Mouse (Mus musculus): Measurements from ENCODE around the gene Nudt5. TPM values are rescaled to one million over a fixed set of nuclear protein-coding genes. Genes with fewer than 3 reads are reported as not detected.

The Nudt5 gene
- total and polyA plus RNA-seq, 3 experiments = 20.7 to 118 (median 91.0) TPM

- Histone ChIP-seq H3K36me3 (replicated peaks) (peaks cover 73% of the 10 kb centered on the region), H3K27me3 (ENCODE audit: insufficient read depth, low read length) (no peaks in the 10 kb centered on the region), H3K4me1 (ENCODE audit: insufficient read depth, low read depth, low read length) (peaks cover 22% of the 10 kb centered on the region), H3K9me3 (replicated peaks) (no peaks in the 10 kb centered on the region), H3K4me3 (ENCODE audit: low read depth, low read length) (no peak overlapping the region)
- ATAC-seq (ENCODE audit: extremely low read depth, insufficient number of reproducible peaks, low FRiP score, poor library complexity, severe bottlenecking) (no peak), DNase-seq (ENCODE audit: low spot score) (no peak)
- no peak for TF ChIP-seq POLR2AphosphoS5 (IDR thresholded peaks at IDR 0.05; ENCODE audit: insufficient replicate concordance, low read depth, low read length)
- no peak for TF ChIP-seq CTCF (IDR thresholded peaks at IDR 0.05; ENCODE audit: low read depth, low read length)
- TF ChIP-seq GATA2 (IDR thresholded peaks at IDR 0.05; ENCODE audit: borderline replicate concordance, low read depth, low read length) = no peak
- TF ChIP-seq TAL1 (conservative IDR thresholded peaks at IDR 0.05; ENCODE audit: low read depth, low read length) = no peak
- no peak for TF ChIP-seq GATA1 (IDR thresholded peaks at IDR 0.05; ENCODE audit: borderline replicate concordance, low read length)
Observed at GRCm38 (mm10) chr2:5889412-5889811, 44.6 kb downstream of the Nudt5 start.

GRCm38 (mm10) chr2:5894296-5894695 is 49.5 kb downstream of the Nudt5 start:
- peaks cover 29% of the 10 kb centered on the region for H3K36me3 ChIP-seq (replicated peaks)
- ATAC-seq (ENCODE audit: extremely low read depth, insufficient number of reproducible peaks, low FRiP score, poor library complexity, severe bottlenecking) (no peak), DNase-seq (ENCODE audit: low spot score) (no peak)
- peaks cover 17% of the 10 kb centered on the region for H3K4me1 ChIP-seq (ENCODE audit: insufficient read depth, low read depth, low read length)
- no peaks in the 10 kb centered on the region for H3K9me3 ChIP-seq (replicated peaks)
- peak overlapping the region; percentile 94 for H3K4me3 ChIP-seq (ENCODE audit: low read depth, low read length)
- H3K27me3 ChIP-seq (ENCODE audit: insufficient read depth, low read length) = peaks cover 9% of the 10 kb centered on the region
- no peak for TF ChIP-seq TAL1 (conservative IDR thresholded peaks at IDR 0.05; ENCODE audit: low read depth, low read length)
- no peak for TF ChIP-seq GATA1 (IDR thresholded peaks at IDR 0.05; ENCODE audit: borderline replicate concordance, low read length)
- no peak for TF ChIP-seq CTCF (IDR thresholded peaks at IDR 0.05; ENCODE audit: low read depth, low read length)
- TF ChIP-seq GATA2 (IDR thresholded peaks at IDR 0.05; ENCODE audit: borderline replicate concordance, low read depth, low read length) = no peak
- TF ChIP-seq POLR2AphosphoS5 (IDR thresholded peaks at IDR 0.05; ENCODE audit: insufficient replicate concordance, low read depth, low read length) = no peak

GRCm38 (mm10) chr2:5894843-5895570 is 50.2 kb downstream of the Nudt5 start, which contains the start of gene Sec61a2:
TSS of gene Sec61a2 (minus strand) at chr2:5895432.
- Histone ChIP-seq H3K36me3 (replicated peaks) (peaks cover 22% of the 10 kb centered on the region), H3K4me1 (ENCODE audit: insufficient read depth, low read depth, low read length) (peaks cover 17% of the 10 kb centered on the region), H3K4me3 (ENCODE audit: low read depth, low read length) (peak within 1 kb of the TSS; percentile 94), H3K27me3 (ENCODE audit: insufficient read depth, low read length) (peaks cover 9% of the 10 kb centered on the region), H3K9me3 (replicated peaks) (no peaks in the 10 kb centered on the region)
- DNase-seq (ENCODE audit: low spot score) (peak; percentile 86), ATAC-seq (ENCODE audit: extremely low read depth, insufficient number of reproducible peaks, low FRiP score, poor library complexity, severe bottlenecking) (peak; percentile 99)
- no peak for TF ChIP-seq CTCF (IDR thresholded peaks at IDR 0.05; ENCODE audit: low read depth, low read length)
- no peak for TF ChIP-seq GATA1 (IDR thresholded peaks at IDR 0.05; ENCODE audit: borderline replicate concordance, low read length)

- Histone ChIP-seq H3K4me3 (ENCODE audit: low read depth, low read length) (no peak overlapping the region), H3K4me1 (ENCODE audit: insufficient read depth, low read depth, low read length) (no peaks in the 10 kb centered on the region), H3K9me3 (replicated peaks) (no peaks in the 10 kb centered on the region), H3K36me3 (replicated peaks) (no peaks in the 10 kb centered on the region), H3K27me3 (ENCODE audit: insufficient read depth, low read length) (peaks cover 22% of the 10 kb centered on the region)
- peak; percentile 34; the same call in 1 of the 2 replicates for TF ChIP-seq CTCF (IDR thresholded peaks at IDR 0.05; ENCODE audit: low read depth, low read length)
- no peak for TF ChIP-seq GATA1 (IDR thresholded peaks at IDR 0.05; ENCODE audit: borderline replicate concordance, low read length)
- no peak for DNase-seq (ENCODE audit: low spot score)
- no peak for ATAC-seq (ENCODE audit: extremely low read depth, insufficient number of reproducible peaks, low FRiP score, poor library complexity, severe bottlenecking)
Observed at GRCm38 (mm10) chr2:5900145-5900544, 55.3 kb downstream of the Nudt5 start.

GRCm38 (mm10) chr2:5906092-5906491 is 61.3 kb downstream of the Nudt5 start:
- H3K9me3 ChIP-seq (replicated peaks) = no peaks in the 10 kb centered on the region
- no peaks in the 10 kb centered on the region for H3K4me1 ChIP-seq (ENCODE audit: insufficient read depth, low read depth, low read length)
- TF ChIP-seq CTCF (IDR thresholded peaks at IDR 0.05; ENCODE audit: low read depth, low read length) (no peak), GATA1 (IDR thresholded peaks at IDR 0.05; ENCODE audit: borderline replicate concordance, low read length) (no peak), TAL1 (conservative IDR thresholded peaks at IDR 0.05; ENCODE audit: low read depth, low read length) (no peak), GATA2 (IDR thresholded peaks at IDR 0.05; ENCODE audit: borderline replicate concordance, low read depth, low read length) (no peak), POLR2AphosphoS5 (IDR thresholded peaks at IDR 0.05; ENCODE audit: insufficient replicate concordance, low read depth, low read length) (no peak)
- ATAC-seq (ENCODE audit: extremely low read depth, insufficient number of reproducible peaks, low FRiP score, poor library complexity, severe bottlenecking) (no peak), DNase-seq (ENCODE audit: low spot score) (no peak)
- no peaks in the 10 kb centered on the region for H3K36me3 ChIP-seq (replicated peaks)
- H3K4me3 ChIP-seq (ENCODE audit: low read depth, low read length) = no peak overlapping the region
- peaks cover 33% of the 10 kb centered on the region for H3K27me3 ChIP-seq (ENCODE audit: insufficient read depth, low read length)

- ATAC-seq (ENCODE audit: extremely low read depth, insufficient number of reproducible peaks, low FRiP score, poor library complexity, severe bottlenecking) (no peak), DNase-seq (ENCODE audit: low spot score) (no peak)
- TF ChIP-seq CTCF (IDR thresholded peaks at IDR 0.05; ENCODE audit: low read depth, low read length) = peak; percentile 83
- no peak for TF ChIP-seq POLR2AphosphoS5 (IDR thresholded peaks at IDR 0.05; ENCODE audit: insufficient replicate concordance, low read depth, low read length)
Observed at GRCm38 (mm10) chr2:5906625-5907024, 61.8 kb downstream of the Nudt5 start.

More at GRCm38 (mm10) chr2:5906625-5907024, 61.8 kb downstream of the Nudt5 start:
- Histone ChIP-seq H3K36me3 (replicated peaks) (no peaks in the 10 kb centered on the region), H3K4me1 (ENCODE audit: insufficient read depth, low read depth, low read length) (no peaks in the 10 kb centered on the region), H3K4me3 (ENCODE audit: low read depth, low read length) (no peak overlapping the region), H3K9me3 (replicated peaks) (no peaks in the 10 kb centered on the region), H3K27me3 (ENCODE audit: insufficient read depth, low read length) (peaks cover 32% of the 10 kb centered on the region)

Data from G1E (cell line).